Mouse (Mus musculus) spleen, adult 2 months (tissue): ENCODE results near the gene Pts.

Experiments
- CTCF ChIP-seq: fragments of 200-500 bp; IDR thresholded peaks from 2 replicates; pipeline ENCODE4 v1.5.1; 2011; ENCODE audit warnings: mild to moderate bottlenecking, inconsistent platforms; ENCODE audit not compliant: insufficient read depth, insufficient read length, insufficient replicate concordance; ENCODE audit errors: extremely low read depth
- POLR2A ChIP-seq: fragments of 200-500 bp; IDR thresholded peaks from 2 replicates; pipeline ENCODE4 v1.6.1; 2011; ENCODE audit warnings: low read depth, low read length, inconsistent platforms

DNA sequence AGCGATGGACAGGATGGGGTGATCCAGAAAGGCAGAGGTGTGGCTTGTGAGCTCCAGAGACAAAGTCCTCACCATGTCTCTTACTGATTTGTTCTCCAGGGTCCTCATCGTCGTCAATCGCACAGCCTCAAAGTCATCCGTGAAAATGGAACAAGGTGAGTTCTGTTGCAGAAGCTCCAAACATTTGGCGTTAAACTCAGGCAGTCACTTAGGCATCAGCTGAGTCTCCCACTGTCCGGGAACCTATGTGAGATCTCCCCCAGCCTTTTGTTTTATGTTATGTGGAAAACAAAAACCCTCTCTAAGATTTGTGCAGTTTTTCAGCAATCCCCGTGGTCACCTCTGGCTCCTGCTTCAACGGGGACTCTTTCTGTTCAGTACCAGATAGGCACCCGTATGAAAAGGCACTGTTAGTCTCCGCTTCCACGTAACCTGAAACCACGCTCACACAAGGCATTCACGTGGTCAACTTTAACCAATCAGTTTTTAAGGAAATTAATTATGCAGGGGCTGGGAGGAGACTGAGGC is 27.5 kb downstream of the Pts start:
- TF ChIP-seq CTCF (no peak), POLR2A (no peak)
